Mouse (Mus musculus) retina, postnatal 1 day (tissue): ENCODE data around the gene Btbd35f9.
"Not testable (repeated sequence)": the region's sequence is repeated elsewhere in the genome, so short reads cannot be mapped to it uniquely, and the experiment has no call there.

Experiments used
- DNase-seq: peaks from one replicate; pipeline ENCODE4 v3.0.0-alpha.2; 2012

Btbd35f9 gene

DNA sequence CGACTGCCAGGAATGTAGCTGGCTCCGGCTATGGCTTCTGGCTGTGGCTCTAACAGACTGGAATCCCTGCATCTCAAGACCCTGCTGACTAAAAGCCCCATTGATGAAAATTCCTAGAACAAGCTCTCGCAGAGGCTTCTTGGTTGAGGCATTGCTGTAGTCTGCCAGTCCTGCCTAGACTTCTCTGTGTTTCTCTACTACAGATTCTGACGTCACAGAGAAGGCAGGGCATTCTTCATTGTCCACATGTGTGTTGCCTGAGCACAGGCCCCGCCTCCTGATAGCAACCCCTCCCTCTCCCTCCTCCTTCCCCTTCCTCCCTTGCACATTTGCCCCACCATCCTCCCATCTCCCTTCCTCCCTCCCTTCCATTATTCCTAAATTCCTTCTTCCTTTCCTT lies at the start of gene Btbd35f9:
Gene Btbd35f9, minus strand, starts transcription at position 101 of the 400 bp plus-strand sequence.
- not testable (repeated sequence) for DNase-seq
